Mouse (Mus musculus) liver, embryonic 12.5 days (tissue): ENCODE data around the gene AC161166.1. TPM values are rescaled to one million over a fixed set of nuclear protein-coding genes. Genes with fewer than 3 reads are reported as not detected.
A peak's percentile ranks its signal among the peaks of the same experiment; 100 is the strongest.

Source experiments
- ATAC-seq: fragments of 200-750 bp; cut with Nextera tagmentation; 2 replicates; pipeline ENCODE4 v1.8.0; 2017; ENCODE audit warnings: moderate number of reproducible peaks, mild to moderate bottlenecking, moderate library complexity
- H3K27ac ChIP-seq: fragments of 300-500 bp; sonication (generic); 2 replicates; pipeline ENCODE4 v1.5.1; 2016; ENCODE audit warnings: mild to moderate bottlenecking
- H3K27me3 ChIP-seq: fragments of 300-500 bp; sonication (generic); replicated peaks from 2 replicates; pipeline ENCODE4 v1.6.1; 2016; ENCODE audit warnings: mild to moderate bottlenecking, moderate library complexity
- H3K36me3 ChIP-seq: fragments of 300-500 bp; sonication (generic); 2 replicates; pipeline ENCODE4 v1.6.1; 2016; ENCODE audit warnings: mild to moderate bottlenecking, moderate library complexity
- H3K4me1 ChIP-seq: fragments of 300-500 bp; sonication (generic); 2 replicates; pipeline ENCODE4 v1.6.1; 2016
- H3K4me2 ChIP-seq: fragments of 300-500 bp; sonication (generic); 2 replicates; pipeline ENCODE4 v1.6.1; 2016; ENCODE audit warnings: mild to moderate bottlenecking, moderate library complexity
- H3K4me3 ChIP-seq: fragments of 300-500 bp; sonication (generic); 2 replicates; pipeline ENCODE4 v1.5.1; 2016; ENCODE audit warnings: mild to moderate bottlenecking, moderate library complexity
- H3K9ac ChIP-seq: fragments of 300-500 bp; sonication (generic); 2 replicates; pipeline ENCODE4 v1.6.1; 2016; ENCODE audit warnings: mild to moderate bottlenecking, moderate library complexity
- H3K9me3 ChIP-seq: fragments of 300-500 bp; sonication (generic); replicated peaks from 2 replicates; pipeline ENCODE4 v1.6.1; 2016; ENCODE audit warnings: mild to moderate bottlenecking, moderate library complexity
- WGBS: fragments of 180-500 bp; shearing (Covaris S2); methylation state at CpG from one replicate; pipeline ENCODE4 v1.1.7; 2016; ENCODE audit not compliant: insufficient replicate concordance; 5-methylcytosine and 5-hydroxymethylcytosine counted together
- polyA plus RNA-seq: library from polyadenylated mRNA; unstranded; fragments of >200 nt; fragmentation: Nextera tagmentation; extraction: Ambion mirVana; gene quantifications from 2 replicates; pipeline ENCODE4 v1.2.1, GENCODE M21; 2016

AC161166.1 gene
- polyA plus RNA-seq, 1 experiment from 2014 or later: 0.20 TPM

DNA sequence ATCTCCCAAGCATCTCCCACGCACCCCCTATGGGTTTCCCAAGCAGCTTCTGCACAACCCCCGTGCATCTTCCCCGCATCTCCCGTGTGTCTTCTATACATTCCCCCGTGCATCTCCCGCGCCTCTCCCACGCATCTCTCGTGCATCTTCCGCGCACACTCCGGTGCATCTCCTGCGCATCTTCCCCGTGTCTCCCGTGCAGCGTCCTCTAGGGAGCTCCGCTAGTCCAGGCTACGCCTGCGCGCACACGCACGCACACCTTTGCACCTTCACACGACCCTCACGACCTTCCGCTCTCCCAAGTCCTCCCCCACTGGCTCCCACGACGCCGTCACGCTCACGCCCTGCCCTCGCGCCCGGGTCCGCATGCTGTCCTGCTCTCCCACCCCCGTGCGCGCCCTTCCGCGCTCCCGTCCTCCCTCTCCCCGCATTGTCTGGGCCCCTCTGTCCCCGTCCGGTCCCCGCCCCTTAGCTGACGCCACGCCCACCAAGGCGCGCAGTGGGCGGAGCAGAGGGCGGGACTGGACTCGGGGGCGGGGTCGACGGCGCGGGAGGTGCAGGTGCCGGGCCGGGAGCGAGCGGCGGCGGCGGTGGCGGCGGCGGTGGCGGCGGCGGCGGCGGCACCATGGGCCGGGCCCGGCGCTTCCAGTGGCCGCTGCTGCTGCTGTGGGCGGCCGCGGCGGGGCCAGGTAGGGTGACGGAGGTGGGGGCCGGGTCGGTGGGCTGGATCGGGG lies 30.6 kb downstream of the AC161166.1 start, which contains the start of gene Cadm4:
Cadm4 (plus strand) TSS at position 550 of the 734 bp plus-strand sequence.
- Histone ChIP-seq H3K4me3 (peak within 1 kb of the TSS; percentile 61), H3K9ac (peak within 1 kb of the TSS; percentile 57), H3K4me2 (peak within 1 kb of the TSS; percentile 78), H3K4me1 (peaks cover 15% of the 10 kb centered on the region), H3K36me3 (no peaks in the 10 kb centered on the region), H3K9me3 (no peaks in the 10 kb centered on the region; the same call in 1 of the 2 replicates), H3K27ac (no peak within 1 kb of the TSS), H3K27me3 (peaks cover 86% of the 10 kb centered on the region)
- WGBS: under 1% methylated on average over 78 of the region's 83 CpGs
- ATAC-seq: peak; percentile 74

DNA sequence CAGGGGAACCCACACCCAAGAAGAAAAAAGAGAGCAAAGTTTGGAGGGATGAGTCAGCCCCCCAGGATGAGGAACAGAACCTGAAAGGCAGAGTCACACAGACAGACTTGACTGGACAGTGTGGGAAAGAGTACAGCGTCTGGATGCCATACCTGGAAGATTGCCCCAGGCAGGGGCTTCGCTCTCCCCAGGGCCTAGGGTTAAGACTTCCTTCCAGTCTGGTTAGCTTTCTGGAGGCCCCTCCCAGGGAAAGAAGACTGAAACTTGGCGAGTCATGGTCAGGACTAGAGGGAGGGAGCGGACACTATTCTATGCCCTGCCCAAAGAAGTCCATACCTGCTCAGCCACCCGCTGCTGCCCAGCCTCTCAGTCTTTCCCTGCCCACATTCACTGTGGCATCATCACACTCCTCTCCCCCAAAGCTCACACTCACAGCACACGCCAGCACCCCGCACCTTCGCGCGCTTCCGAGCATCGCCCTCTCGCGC lies 31.2 kb downstream of the AC161166.1 start:
- Histone ChIP-seq H3K27me3 (peaks cover 80% of the 10 kb centered on the region), H3K9me3 (no peaks in the 10 kb centered on the region; the same call in 1 of the 2 replicates), H3K9ac (no peak overlapping the region), H3K4me1 (peaks cover 14% of the 10 kb centered on the region), H3K4me3 (peak overlapping the region; percentile 61), H3K36me3 (no peaks in the 10 kb centered on the region), H3K4me2 (peak overlapping the region; percentile 78), H3K27ac (no peak overlapping the region)
- WGBS: 14% methylated on average over 14 of the region's 14 CpGs
- peak; percentile 24 for ATAC-seq

DNA sequence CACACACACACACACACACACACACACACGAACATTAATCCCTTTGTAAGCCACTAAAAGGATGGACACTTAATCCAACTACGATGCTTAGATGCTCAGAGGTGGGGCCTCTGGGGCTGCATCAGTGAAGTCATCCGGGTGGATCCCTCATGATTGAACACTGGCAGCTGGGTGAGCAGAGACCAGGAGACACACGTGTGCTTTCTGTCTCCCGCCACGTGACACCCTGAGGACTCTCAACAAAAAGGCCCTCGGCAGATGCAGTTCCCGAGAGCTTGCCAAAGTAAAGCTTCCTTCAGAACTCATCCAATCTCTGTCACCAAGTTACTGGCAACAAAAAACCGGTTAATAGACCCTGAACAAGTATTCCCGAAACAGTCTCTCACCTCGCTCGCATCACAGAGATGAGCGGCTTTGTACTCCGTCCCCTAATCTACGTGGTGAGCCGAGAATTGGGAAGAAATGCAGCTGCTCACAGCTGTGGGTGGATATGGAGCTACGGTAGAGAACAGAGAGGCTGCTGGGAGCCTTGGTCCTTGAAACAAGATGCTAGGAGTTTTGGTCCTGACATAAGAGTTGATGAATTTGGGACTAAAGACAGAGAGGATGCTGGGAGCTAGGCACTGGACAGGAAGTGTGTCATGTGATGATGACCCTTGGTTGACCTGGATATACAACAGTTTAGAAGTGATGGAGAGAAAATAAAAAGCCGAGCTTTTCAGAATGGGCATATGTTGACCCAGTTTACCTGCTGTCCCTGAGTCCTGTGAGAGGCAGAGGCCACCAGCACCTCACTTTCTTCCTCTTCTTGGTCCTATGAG lies 31.9 kb downstream of the AC161166.1 start:
- Histone ChIP-seq H3K9me3 (no peaks in the 10 kb centered on the region; the same call in 1 of the 2 replicates), H3K27me3 (peaks cover 73% of the 10 kb centered on the region), H3K4me3 (no peak overlapping the region), H3K4me2 (no peak overlapping the region), H3K9ac (no peak overlapping the region), H3K27ac (no peak overlapping the region), H3K4me1 (peaks cover 14% of the 10 kb centered on the region), H3K36me3 (no peaks in the 10 kb centered on the region)
- ATAC-seq: no peak
- 58% methylated on average over 18 of the region's 18 CpGs for WGBS

GRCm38 (mm10) chr7:24479685-24480084 lies 32.6 kb downstream of the AC161166.1 start:
- H3K9ac ChIP-seq: no peak overlapping the region
- WGBS: 70% methylated on average over 2 of the region's 2 CpGs
- no peak overlapping the region for H3K4me3 ChIP-seq
- no peaks in the 10 kb centered on the region for H3K36me3 ChIP-seq
- no peak overlapping the region for H3K4me2 ChIP-seq
- ATAC-seq: no peak
- peaks cover 66% of the 10 kb centered on the region for H3K27me3 ChIP-seq
- H3K4me1 ChIP-seq: peaks cover 14% of the 10 kb centered on the region
- H3K27ac ChIP-seq: no peak overlapping the region
- H3K9me3 ChIP-seq: no peaks in the 10 kb centered on the region; the same call in 1 of the 2 replicates

GRCm38 (mm10) chr7:24478911-24479310 lies 33.3 kb downstream of the AC161166.1 start:
- no peaks in the 10 kb centered on the region for H3K36me3 ChIP-seq
- H3K9me3 ChIP-seq: no peaks in the 10 kb centered on the region; the same call in 1 of the 2 replicates
- 62% methylated on average over 5 of the region's 5 CpGs for WGBS
- peaks cover 59% of the 10 kb centered on the region for H3K27me3 ChIP-seq
- H3K4me1 ChIP-seq: peaks cover 14% of the 10 kb centered on the region
- H3K4me2 ChIP-seq: no peak overlapping the region
- no peak overlapping the region for H3K27ac ChIP-seq
- ATAC-seq: no peak
- H3K9ac ChIP-seq: no peak overlapping the region
- no peak overlapping the region for H3K4me3 ChIP-seq

DNA sequence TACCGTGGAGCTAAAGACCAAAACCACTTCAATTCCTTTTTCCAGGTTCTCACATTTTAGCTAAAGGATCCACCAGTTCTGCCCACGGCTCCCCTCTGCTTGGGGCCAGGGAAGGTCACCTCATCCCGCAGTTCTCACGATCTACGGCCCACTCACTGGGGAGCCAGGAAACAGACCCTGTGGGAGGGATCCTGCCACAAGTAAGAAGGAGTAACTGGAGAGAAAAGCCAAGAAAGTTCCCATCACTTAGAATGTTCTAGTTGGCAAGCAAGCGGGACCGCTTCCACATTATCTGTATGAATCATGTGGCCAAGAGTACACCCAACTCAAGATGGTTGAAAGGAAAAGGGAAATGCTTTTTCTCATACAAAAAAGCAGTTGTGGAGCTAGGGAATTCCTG lies 35.4 kb downstream of the AC161166.1 start:
- H3K9ac ChIP-seq: no peak overlapping the region
- H3K36me3 ChIP-seq: peaks cover 6% of the 10 kb centered on the region; the same call in 1 of the 2 replicates
- peaks cover 10% of the 10 kb centered on the region for H3K4me1 ChIP-seq
- peaks cover 3% of the 10 kb centered on the region; the same call in 1 of the 2 replicates for H3K9me3 ChIP-seq
- no peak overlapping the region for H3K27ac ChIP-seq
- no peak for ATAC-seq
- WGBS: 72% methylated on average over 7 of the region's 7 CpGs
- H3K4me3 ChIP-seq: no peak overlapping the region
- H3K4me2 ChIP-seq: no peak overlapping the region
- peaks cover 38% of the 10 kb centered on the region for H3K27me3 ChIP-seq

- H3K4me2 ChIP-seq: no peak overlapping the region
- no peak overlapping the region for H3K4me3 ChIP-seq
- no peak overlapping the region for H3K9ac ChIP-seq
- peaks cover 33% of the 10 kb centered on the region for H3K27me3 ChIP-seq
- no peak overlapping the region for H3K27ac ChIP-seq
- H3K4me1 ChIP-seq: peaks cover 4% of the 10 kb centered on the region
- H3K9me3 ChIP-seq: peaks cover 3% of the 10 kb centered on the region; the same call in 1 of the 2 replicates
- peaks cover 6% of the 10 kb centered on the region; the same call in 1 of the 2 replicates for H3K36me3 ChIP-seq
- no peak for ATAC-seq
- WGBS: 66% methylated on average over 8 of the region's 8 CpGs
Measured at GRCm38 (mm10) chr7:24476338-24476737, 35.9 kb downstream of the AC161166.1 start.

DNA sequence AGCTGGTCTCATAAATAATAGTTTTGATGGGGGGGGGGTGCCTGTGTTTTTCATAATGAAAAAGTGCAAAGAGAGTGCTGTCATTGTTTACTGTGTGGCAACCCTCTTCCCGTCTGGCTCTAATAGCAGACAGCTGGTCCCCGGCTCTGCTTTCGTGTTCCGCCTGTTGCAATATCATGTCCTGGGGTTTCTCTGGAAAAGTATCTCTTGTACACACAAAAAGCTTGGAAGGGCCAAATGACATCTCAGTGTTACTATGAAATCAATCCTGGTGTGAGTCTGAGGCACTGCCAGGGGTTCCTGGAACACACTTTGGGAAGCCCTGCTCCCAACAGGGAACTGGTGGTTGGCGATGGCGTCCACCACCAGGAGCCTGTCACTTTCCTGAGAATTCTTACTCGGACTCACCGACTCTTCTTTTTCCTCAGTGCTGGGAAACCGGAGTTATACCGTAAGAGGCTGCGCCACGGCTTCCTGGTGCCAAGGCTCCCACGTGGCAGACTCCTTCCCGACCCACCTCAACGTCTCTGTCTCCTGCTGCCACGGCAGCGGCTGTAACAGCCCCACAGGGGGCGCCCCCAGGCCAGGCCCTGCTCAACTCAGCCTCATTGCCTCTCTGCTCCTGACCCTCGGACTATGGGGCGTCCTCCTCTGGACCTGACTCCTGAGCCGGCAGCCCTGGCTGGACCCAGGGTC lies 37.3 kb downstream of the AC161166.1 start:
- Histone ChIP-seq H3K4me3 (no peak overlapping the region), H3K9ac (no peak overlapping the region), H3K27ac (no peak overlapping the region), H3K27me3 (peaks cover 19% of the 10 kb centered on the region), H3K36me3 (peaks cover 6% of the 10 kb centered on the region; the same call in 1 of the 2 replicates), H3K9me3 (peaks cover 3% of the 10 kb centered on the region; the same call in 1 of the 2 replicates), H3K4me1 (no peaks in the 10 kb centered on the region), H3K4me2 (peak overlapping the region; percentile 3; the same call in 1 of the 2 replicates)
- no peak for ATAC-seq
- 61% methylated on average over 21 of the region's 21 CpGs for WGBS

DNA sequence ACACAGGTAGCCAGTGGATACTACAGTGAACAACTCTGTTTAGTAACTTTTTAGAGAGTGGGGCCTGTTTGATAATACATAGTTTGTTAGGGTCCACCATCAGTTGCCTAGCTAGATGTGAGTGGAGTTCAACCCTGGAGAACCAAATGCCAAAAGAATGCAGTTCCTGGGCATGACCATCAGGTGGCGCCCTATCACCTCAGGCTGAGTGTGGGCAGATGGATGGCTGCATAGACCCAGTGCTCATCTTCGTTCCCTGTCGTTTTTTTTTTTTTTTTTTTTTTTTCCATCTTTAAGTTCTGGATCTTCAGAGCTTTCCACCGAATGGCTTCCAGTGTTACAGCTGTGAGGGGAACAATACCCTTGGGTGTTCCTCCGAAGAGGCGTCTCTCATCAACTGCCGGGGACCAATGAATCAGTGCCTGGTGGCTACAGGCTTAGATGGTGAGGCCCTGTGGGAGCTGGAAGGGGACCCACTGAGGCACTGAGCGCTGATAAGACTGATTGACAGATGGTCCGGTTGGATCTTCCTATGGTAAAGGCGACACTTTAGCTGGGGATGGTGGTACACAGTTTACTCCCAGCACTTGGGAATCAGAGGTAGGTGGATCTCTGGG lies 38.2 kb downstream of the AC161166.1 start:
- H3K9me3 ChIP-seq: peaks cover 3% of the 10 kb centered on the region; the same call in 1 of the 2 replicates
- H3K9ac ChIP-seq: no peak overlapping the region
- H3K36me3 ChIP-seq: peaks cover 8% of the 10 kb centered on the region; the same call in 1 of the 2 replicates
- H3K27ac ChIP-seq: no peak overlapping the region
- H3K27me3 ChIP-seq: peaks cover 10% of the 10 kb centered on the region
- 53% methylated on average over 10 of the region's 10 CpGs for WGBS
- H3K4me1 ChIP-seq: no peaks in the 10 kb centered on the region
- no peak overlapping the region for H3K4me3 ChIP-seq
- ATAC-seq: 0 out of 2 replicates have a peak, but pooled peaks have one; percentile 25
- no peak overlapping the region for H3K4me2 ChIP-seq

- Histone ChIP-seq H3K9me3 (peaks cover 3% of the 10 kb centered on the region; the same call in 1 of the 2 replicates), H3K4me1 (no peaks in the 10 kb centered on the region), H3K27ac (no peak overlapping the region), H3K27me3 (no peaks in the 10 kb centered on the region), H3K9ac (no peak overlapping the region), H3K4me2 (no peak overlapping the region), H3K36me3 (peaks cover 9% of the 10 kb centered on the region; the same call in 1 of the 2 replicates), H3K4me3 (no peak overlapping the region)
- no peak for ATAC-seq
- 66% methylated on average over 7 of the region's 7 CpGs for WGBS
Measured at GRCm38 (mm10) chr7:24472937-24473336, 39.3 kb downstream of the AC161166.1 start.

DNA sequence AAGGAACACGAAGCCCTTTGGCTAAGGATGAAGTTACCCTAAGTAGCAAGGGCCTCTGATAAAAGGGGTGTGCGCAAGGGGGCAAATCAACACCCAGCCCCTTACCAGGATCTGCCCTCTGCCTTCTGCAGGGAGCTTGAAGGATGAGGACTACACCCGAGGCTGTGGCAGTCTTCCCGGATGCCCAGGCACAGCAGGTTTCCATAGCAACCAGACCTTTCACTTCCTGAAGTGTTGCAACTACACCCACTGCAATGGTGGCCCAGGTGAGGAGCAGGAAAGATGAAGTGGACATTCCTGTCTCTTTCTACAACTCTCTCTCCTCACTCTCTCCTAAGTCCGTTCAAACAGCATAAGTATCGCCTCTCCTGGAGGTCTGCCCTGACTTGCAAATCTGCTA lies 39.8 kb downstream of the AC161166.1 start:
- Histone ChIP-seq H3K27me3 (no peaks in the 10 kb centered on the region), H3K36me3 (peaks cover 9% of the 10 kb centered on the region; the same call in 1 of the 2 replicates), H3K4me3 (no peak overlapping the region), H3K27ac (no peak overlapping the region), H3K4me2 (no peak overlapping the region), H3K4me1 (no peaks in the 10 kb centered on the region), H3K9me3 (0 out of 2 replicates have a peak, but pooled peaks cover 3% of the 10 kb centered on the region), H3K9ac (no peak overlapping the region)
- ATAC-seq: no peak
- 79% methylated on average over 6 of the region's 6 CpGs for WGBS
